Mouse (Mus musculus) limb, embryonic 11.5 days (tissue): ENCODE results near the gene Fkbp14. TPM values are rescaled to one million over a fixed set of nuclear protein-coding genes. Genes with fewer than 3 reads are reported as not detected.

Experiments used
- ATAC-seq: fragments of 200-750 bp; cut with Nextera tagmentation; 2 replicates; pipeline ENCODE4 v1.8.0; 2017; ENCODE audit warnings: low read depth; ENCODE audit not compliant: insufficient number of reproducible peaks, low FRiP score, low TSS enrichment
- DNase-seq: peaks from one replicate; pipeline ENCODE4 v3.0.0-alpha.2; 2015; ENCODE audit warnings: low spot score
- H3K27ac ChIP-seq: fragments of 300-500 bp; sonication (generic); replicated peaks from 2 replicates; pipeline ENCODE4 v1.5.1; 2014; ENCODE audit warnings: low read depth, mild to moderate bottlenecking, low read length
- H3K27me3 ChIP-seq: fragments of 300-500 bp; sonication (generic); 2 replicates; pipeline ENCODE4 v1.6.1; 2014; ENCODE audit warnings: mild to moderate bottlenecking, low read length, mixed read lengths; ENCODE audit not compliant: control insufficient read depth, insufficient read depth
- H3K36me3 ChIP-seq: fragments of 300-500 bp; sonication (generic); 2 replicates; pipeline ENCODE4 v1.6.1; 2014; ENCODE audit warnings: mild to moderate bottlenecking, low read length, moderate library complexity, mixed read lengths; ENCODE audit not compliant: control insufficient read depth, insufficient read depth
- H3K4me1 ChIP-seq: fragments of 300-500 bp; sonication (generic); 2 replicates; pipeline ENCODE4 v1.6.1; 2014; ENCODE audit warnings: low read length, mixed read lengths; ENCODE audit not compliant: control insufficient read depth, insufficient read depth
- H3K4me2 ChIP-seq: fragments of 300-500 bp; sonication (generic); 2 replicates; pipeline ENCODE4 v1.6.1; 2014; ENCODE audit warnings: low read depth, mild to moderate bottlenecking, moderate library complexity; ENCODE audit not compliant: severe bottlenecking
- H3K4me3 ChIP-seq: fragments of 300-500 bp; sonication (generic); 2 replicates; pipeline ENCODE4 v1.5.1; 2014; ENCODE audit warnings: low read depth, low read length
- H3K9ac ChIP-seq: fragments of 300-500 bp; sonication (generic); 2 replicates; pipeline ENCODE4 v1.6.1; 2014; ENCODE audit warnings: mild to moderate bottlenecking, low read length
- H3K9me3 ChIP-seq: fragments of 300-500 bp; sonication (generic); 2 replicates; pipeline ENCODE4 v1.6.1; 2016; ENCODE audit warnings: low read length; ENCODE audit not compliant: control insufficient read depth
- WGBS: fragments of 180-500 bp; shearing (Covaris S2); extraction: QIAGEN DNeasy Blood & Tissue Kit; methylation state at CpG from one replicate; pipeline ENCODE4 v1.1.7; 2014; 5-methylcytosine and 5-hydroxymethylcytosine counted together
- polyA plus RNA-seq: library from polyadenylated mRNA; unstranded; fragments of >200 nt; fragmentation: Nextera tagmentation; extraction: Ambion mirVana; gene quantifications from 2 replicates; pipeline ENCODE4 v1.2.1, GENCODE M21; 2014

The Fkbp14 gene
- polyA plus RNA-seq, 1 experiment from 2014 or later: 20.4 TPM

DNA sequence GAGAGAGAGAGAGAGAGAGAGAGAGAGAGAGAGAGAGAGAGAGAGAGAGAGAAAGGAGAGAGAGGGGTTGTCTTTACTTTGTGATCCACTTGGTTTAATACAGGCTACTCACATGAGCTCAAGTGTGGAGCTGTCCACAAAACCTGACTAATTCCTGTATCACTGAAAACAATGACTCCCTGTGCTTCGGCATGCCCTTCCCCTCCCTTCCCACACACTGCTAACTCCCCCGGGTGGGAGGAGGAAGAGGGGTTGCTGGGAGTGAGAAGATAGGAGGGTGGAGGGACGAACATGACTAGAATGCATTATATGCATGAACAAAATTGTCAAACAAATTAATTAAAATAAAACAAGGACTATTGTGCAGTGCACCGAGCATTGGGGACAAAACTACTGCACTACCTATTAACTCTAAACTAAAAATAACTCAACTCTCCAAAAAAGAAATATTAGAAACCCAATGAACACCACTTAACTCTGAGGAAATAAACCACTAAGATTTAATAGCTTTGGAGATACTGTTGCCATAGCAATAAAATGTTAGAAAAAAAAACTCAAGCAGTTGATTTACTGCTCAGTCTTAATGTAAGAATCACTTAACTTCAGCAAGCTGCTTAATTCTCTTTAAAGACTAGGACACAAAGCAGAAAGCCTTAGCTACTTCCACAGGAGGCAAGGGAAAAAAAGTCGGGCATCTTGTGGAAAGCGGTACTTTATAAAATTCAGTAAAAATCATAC is 23.7 kb downstream of the Fkbp14 start:
- no peak for DNase-seq
- Histone ChIP-seq H3K9me3 (no peaks in the 10 kb centered on the region), H3K36me3 (no peaks in the 10 kb centered on the region), H3K4me2 (no peak overlapping the region), H3K27ac (no peak overlapping the region), H3K27me3 (no peaks in the 10 kb centered on the region), H3K4me3 (no peak overlapping the region), H3K9ac (no peak overlapping the region), H3K4me1 (0 out of 2 replicates have a peak, but pooled peaks cover 6% of the 10 kb centered on the region)
- WGBS: 44% methylated on average over 6 of the region's 6 CpGs
- no peak for ATAC-seq

DNA sequence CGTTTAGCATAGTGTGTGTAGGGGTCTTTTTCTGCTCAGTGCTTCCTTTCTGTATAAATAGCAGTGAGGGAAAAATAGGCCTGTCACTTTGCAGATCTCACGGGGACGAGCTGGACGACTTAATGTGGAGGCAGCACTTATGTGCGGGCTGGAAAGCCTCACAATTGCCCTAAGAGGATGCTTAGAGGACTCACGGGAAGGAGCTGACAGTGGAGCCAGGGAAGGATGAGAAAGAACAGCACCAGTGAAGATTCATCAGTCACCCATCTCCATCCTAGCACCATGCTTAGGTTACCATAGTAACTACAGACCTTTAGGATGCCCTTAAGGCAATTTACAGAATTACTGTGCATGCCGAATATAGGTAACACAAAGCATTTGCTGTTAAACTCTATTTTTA is 27.3 kb downstream of the Fkbp14 start:
- 0 out of 2 replicates have a peak, but pooled peaks cover 5% of the 10 kb centered on the region for H3K4me1 ChIP-seq
- H3K9ac ChIP-seq: no peak overlapping the region
- H3K27ac ChIP-seq: no peak overlapping the region
- DNase-seq: no peak
- no peak for ATAC-seq
- H3K27me3 ChIP-seq: no peaks in the 10 kb centered on the region
- no peaks in the 10 kb centered on the region for H3K36me3 ChIP-seq
- H3K4me2 ChIP-seq: no peak overlapping the region
- H3K4me3 ChIP-seq: no peak overlapping the region
- 38% methylated on average over 7 of the region's 7 CpGs for WGBS
- H3K9me3 ChIP-seq: no peaks in the 10 kb centered on the region

DNA sequence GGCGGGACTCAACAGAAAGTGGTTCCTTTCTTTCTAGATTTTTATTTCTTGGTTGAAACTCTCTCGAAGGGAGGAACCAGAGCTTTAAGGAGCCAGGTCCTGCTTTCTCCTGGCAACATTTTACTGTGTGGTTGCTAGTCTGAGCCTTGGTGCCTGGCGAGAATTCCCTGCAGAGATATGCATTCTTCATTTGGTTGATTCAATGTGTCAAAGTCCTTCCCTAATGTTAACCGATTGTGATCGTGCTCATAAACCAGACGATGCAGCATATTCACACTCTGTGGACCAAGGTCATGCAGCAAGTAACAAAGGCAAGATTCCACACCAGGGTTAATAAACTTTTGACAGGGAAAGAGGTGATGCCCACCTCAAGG is 30.6 kb downstream of the Fkbp14 start:
- WGBS: 20% methylated on average over 6 of the region's 6 CpGs
- H3K27ac ChIP-seq: no peak overlapping the region; the same call in 1 of the 2 replicates
- H3K4me1 ChIP-seq: 0 out of 2 replicates have a peak, but pooled peaks cover 5% of the 10 kb centered on the region

DNA sequence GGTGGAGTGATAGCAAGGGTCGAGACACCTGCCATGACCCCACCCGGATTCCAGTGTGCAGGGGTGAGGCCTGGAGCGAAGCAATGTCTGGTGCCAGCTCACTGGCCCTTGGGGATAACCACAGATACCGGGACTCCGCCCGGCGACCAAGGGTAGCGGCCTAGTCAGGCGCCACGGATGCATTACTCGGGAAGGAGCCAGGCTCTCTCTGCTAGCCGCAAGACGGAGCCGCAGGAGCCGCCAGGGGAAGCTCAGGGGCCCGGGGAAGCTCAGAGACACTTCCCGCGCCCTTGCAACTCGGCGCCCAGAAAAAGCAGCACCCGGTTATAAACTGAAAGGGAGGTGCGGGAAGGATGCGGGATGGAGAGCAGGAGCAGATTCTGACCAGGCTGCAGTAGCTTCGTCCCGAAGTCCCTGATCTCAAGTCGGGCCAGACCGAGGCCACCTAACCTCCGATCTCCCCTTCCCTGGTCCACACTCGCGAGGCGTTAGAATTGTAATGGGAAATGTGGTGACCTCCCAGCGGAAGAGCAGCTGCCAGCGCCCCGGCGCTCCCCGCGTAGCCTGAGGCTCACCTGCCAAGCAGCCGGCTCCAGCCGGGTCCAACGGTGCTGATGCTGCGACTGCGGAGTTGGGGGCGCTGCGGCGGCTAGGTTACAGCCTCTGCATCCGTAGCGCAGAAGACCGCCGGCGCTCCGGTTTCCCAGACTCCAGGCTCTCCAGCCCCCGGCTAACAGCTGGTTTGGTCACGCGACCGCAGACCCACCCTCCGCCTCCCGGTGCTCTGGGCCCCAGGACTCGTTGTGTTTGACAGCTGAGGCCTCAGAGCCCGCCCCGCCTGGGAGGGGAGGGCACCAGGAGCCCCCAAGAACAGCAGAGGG is 31.2 kb downstream of the Fkbp14 start, which contains the start of gene Scrn1:
Gene Scrn1 (minus strand): TSS at position 825 of the 881 bp plus-strand sequence.
- Histone ChIP-seq H3K9me3 (no peaks in the 10 kb centered on the region), H3K4me3 (peak within 1 kb of the TSS; percentile 40), H3K4me1 (0 out of 2 replicates have a peak, but pooled peaks cover 5% of the 10 kb centered on the region), H3K4me2 (peak within 1 kb of the TSS; percentile 79), H3K27me3 (no peaks in the 10 kb centered on the region), H3K36me3 (no peaks in the 10 kb centered on the region), H3K9ac (peak within 1 kb of the TSS; percentile 57), H3K27ac (no peak within 1 kb of the TSS; the same call in 1 of the 2 replicates)
- ATAC-seq: peak; percentile 84
- DNase-seq: peak; percentile 87
- WGBS: 1% methylated on average over 60 of the region's 60 CpGs

More for the DNA sequence above, 30.6 kb downstream of the Fkbp14 start:
- no peaks in the 10 kb centered on the region for H3K27me3 ChIP-seq
- no peaks in the 10 kb centered on the region for H3K9me3 ChIP-seq
- H3K4me3 ChIP-seq: peak overlapping the region; percentile 40
- DNase-seq: no peak
- no peaks in the 10 kb centered on the region for H3K36me3 ChIP-seq
- peak overlapping the region; percentile 43; the same call in 1 of the 2 replicates for H3K9ac ChIP-seq
- H3K4me2 ChIP-seq: peak overlapping the region; percentile 79
- ATAC-seq: no peak

DNA sequence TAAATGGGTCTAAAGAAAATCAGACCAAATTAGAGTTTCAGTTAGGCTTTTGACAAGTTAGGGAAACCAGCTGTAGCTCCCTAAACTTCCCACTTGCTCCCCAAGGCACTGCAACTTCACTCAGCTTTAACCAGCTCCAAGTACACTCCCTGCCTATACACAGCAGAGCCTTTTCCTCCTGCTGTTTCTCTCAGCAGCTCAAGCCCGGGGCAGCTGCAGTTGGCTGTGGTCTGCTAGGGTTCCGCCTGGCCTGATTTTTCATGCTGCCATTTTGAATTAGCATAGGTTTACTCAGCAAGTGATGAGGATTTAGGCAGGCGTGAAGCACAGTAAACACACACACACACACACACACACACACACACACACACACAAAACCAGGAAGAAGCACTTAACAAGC is 32.1 kb downstream of the Fkbp14 start:
- Histone ChIP-seq H3K36me3 (no peaks in the 10 kb centered on the region), H3K4me2 (peak overlapping the region; percentile 79; the same call in 1 of the 2 replicates), H3K9ac (no peak overlapping the region), H3K4me3 (no peak overlapping the region), H3K4me1 (0 out of 2 replicates have a peak, but pooled peaks cover 5% of the 10 kb centered on the region), H3K27ac (no peak overlapping the region), H3K9me3 (no peaks in the 10 kb centered on the region), H3K27me3 (no peaks in the 10 kb centered on the region)
- ATAC-seq: no peak
- DNase-seq: peak; percentile 40
- 35% methylated on average over 3 of the region's 3 CpGs for WGBS

DNA sequence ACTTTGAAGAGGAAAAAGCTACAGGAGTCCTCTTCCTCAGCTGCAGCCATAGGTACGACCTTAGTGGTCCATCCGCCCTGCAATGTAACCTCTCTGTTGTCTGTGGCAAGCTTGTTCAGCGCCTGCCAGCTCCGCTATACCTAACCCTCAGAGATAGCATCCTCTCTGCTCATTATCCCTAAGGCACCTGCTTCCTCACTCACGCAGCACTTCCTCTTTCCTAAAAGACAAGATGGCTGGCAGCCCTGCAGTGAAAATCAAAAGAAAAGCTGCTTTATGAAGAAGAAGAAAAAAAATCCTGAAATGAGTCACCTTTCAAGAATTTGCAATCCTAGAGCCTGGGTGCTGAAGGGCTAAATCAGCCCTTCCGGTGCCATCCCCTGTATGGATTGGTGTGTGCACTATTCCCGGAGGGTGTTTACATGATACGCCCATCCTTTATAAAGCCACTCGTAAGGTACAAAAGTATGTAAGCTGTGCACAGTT is 32.6 kb downstream of the Fkbp14 start:
- ATAC-seq (no peak), DNase-seq (no peak)
- Histone ChIP-seq H3K27ac (no peak overlapping the region), H3K4me3 (no peak overlapping the region), H3K4me2 (no peak overlapping the region), H3K27me3 (no peaks in the 10 kb centered on the region), H3K36me3 (no peaks in the 10 kb centered on the region), H3K4me1 (0 out of 2 replicates have a peak, but pooled peaks cover 3% of the 10 kb centered on the region), H3K9me3 (no peaks in the 10 kb centered on the region), H3K9ac (no peak overlapping the region)
- WGBS: 72% methylated on average over 9 of the region's 9 CpGs

DNA sequence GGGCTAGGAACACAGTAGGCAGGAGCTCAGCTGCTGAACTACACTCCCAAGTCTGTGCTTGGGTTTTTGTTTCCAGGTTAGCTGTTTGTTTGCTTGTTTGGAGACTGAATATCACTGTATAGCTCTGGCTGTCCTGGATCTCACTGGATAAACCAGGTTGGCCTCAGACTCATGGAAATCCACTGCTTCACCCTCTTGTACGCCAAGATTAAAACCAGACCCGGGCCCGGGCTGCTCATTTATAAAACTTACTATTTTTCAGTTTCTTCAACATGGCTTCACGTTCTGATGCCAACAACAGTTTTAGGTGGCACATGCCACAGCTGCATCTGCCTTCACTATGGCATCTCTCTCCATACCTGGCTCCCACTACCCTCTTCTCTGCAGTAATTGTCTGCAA is 33.5 kb downstream of the Fkbp14 start:
- Histone ChIP-seq H3K4me1 (0 out of 2 replicates have a peak, but pooled peaks cover 3% of the 10 kb centered on the region), H3K4me2 (no peak overlapping the region)
- DNase-seq: no peak

More for the DNA sequence above, 33.5 kb downstream of the Fkbp14 start:
- WGBS: 92% methylated on average over 4 of the region's 4 CpGs
- Histone ChIP-seq H3K27ac (no peak overlapping the region), H3K9ac (no peak overlapping the region), H3K9me3 (no peaks in the 10 kb centered on the region), H3K27me3 (no peaks in the 10 kb centered on the region), H3K36me3 (no peaks in the 10 kb centered on the region), H3K4me3 (no peak overlapping the region)
- ATAC-seq: no peak
